Comparison of ENCODE assay signal across 17 mouse cellular contexts in the genomic region with DNA sequence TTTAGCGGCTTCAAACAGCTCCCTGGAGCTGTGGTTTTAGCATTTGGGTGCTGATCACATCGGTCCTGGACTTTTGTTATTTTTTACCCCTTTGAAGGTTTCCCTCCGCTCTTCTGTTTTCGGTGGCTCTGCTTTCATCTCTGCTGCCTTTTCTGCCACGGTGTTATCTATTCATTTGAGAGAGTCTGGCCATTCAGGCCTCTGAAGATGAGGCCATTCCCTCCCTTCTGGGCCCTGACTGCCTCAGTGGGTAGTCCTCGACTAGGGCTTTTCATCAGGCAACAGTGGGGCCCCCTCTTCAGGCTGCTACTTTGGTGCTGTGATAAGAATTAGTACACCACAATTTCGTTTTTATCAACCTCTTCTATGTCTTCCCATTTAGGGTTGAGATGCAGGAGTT.
DNase-seq lines count a peak whose midpoint lies in the region; ATAC-seq lines count a peak whose summit lies in the region.
"Had no signal": no experiment of that assay in that cellular context is flagged by ENCODE, and none has a peak within 500 bp of the region (broad histone marks: within the 10 kb centered on the region; RNA-seq: fewer than 3 reads in every experiment).

No protein-coding gene starts in this region.

- no peak for ATAC-seq in midbrain, embryonic 16.5 days
- ATAC-seq: forebrain, embryonic 15.5 days; forebrain, postnatal 0 days had no signal

- intact Hi-C loops in heart, postnatal 14 days (cut with DNase I) = no loop called here
- intact Hi-C loops in left cerebral cortex, postnatal 4 days (cut with DNase I) = no loop called here

- peaks cover 16% of the 10 kb centered on the region for H3K4me1 ChIP-seq in midbrain, embryonic 10.5 days
- peaks cover 3% of the 10 kb centered on the region; the same call in 1 of the 2 replicates for H3K4me1 ChIP-seq in midbrain, embryonic 16.5 days (ENCODE audit: control insufficient read depth, insufficient read depth, low read length)
- H3K4me1 ChIP-seq: embryonic facial prominence, embryonic 10.5 days; embryonic facial prominence, embryonic 12.5 days had no signal

- H3K4me3 ChIP-seq in midbrain, embryonic 10.5 days = no peak overlapping the region
- no peak overlapping the region for H3K4me3 ChIP-seq in midbrain, embryonic 16.5 days (ENCODE audit: low read depth, low read length)
- H3K4me3 ChIP-seq: embryonic facial prominence, embryonic 10.5 days; embryonic facial prominence, embryonic 12.5 days; forebrain, embryonic 15.5 days had no signal

- H3K9ac ChIP-seq in midbrain, embryonic 16.5 days (ENCODE audit: low read depth, low read length) = no peak overlapping the region
- H3K9ac ChIP-seq: embryonic facial prominence, embryonic 12.5 days; forebrain, embryonic 15.5 days; forebrain, postnatal 0 days had no signal

- H3K27me3 ChIP-seq in midbrain, embryonic 10.5 days (ENCODE audit: low read depth, poor library complexity, severe bottlenecking) = no peaks in the 10 kb centered on the region
- H3K27me3 ChIP-seq in midbrain, embryonic 16.5 days (ENCODE audit: control insufficient read depth, insufficient read depth, low read depth, low read length) = no peaks in the 10 kb centered on the region
- H3K27me3 ChIP-seq: embryonic facial prominence, embryonic 12.5 days; forebrain, embryonic 15.5 days had no signal

- peak overlapping the region; percentile 17; the same call in 1 of the 2 replicates for H3K27ac ChIP-seq in midbrain, embryonic 10.5 days (replicated peaks)
- no peak overlapping the region for H3K27ac ChIP-seq in midbrain, embryonic 16.5 days (ENCODE audit: low read length)
- H3K27ac ChIP-seq: embryonic facial prominence, embryonic 10.5 days; embryonic facial prominence, embryonic 12.5 days; forebrain, embryonic 15.5 days had no signal

- DNase-seq in heart, adult 11 months = peak; percentile 83
- no peak for DNase-seq in heart, postnatal 14 days
- no peak for DNase-seq in midbrain, embryonic 10.5 days (ENCODE audit: low spot score)
- no peak for DNase-seq in left cerebral cortex, postnatal 4 days
- DNase-seq: adrenal gland, adult 2 months; adrenal gland, postnatal 10 days; adrenal gland, postnatal 25 days; cerebellum, adult 11-12 months; cerebellum, adult 2 months; cerebellum, adult 9-10 months; cerebellum, postnatal 10 days; cerebellum, postnatal 25 days; forebrain, postnatal 0 days had no signal

- H3K36me3 ChIP-seq in midbrain, embryonic 10.5 days = no peaks in the 10 kb centered on the region
- no peaks in the 10 kb centered on the region for H3K36me3 ChIP-seq in midbrain, embryonic 16.5 days (ENCODE audit: control insufficient read depth, insufficient read depth, low read length)
- H3K36me3 ChIP-seq: embryonic facial prominence, embryonic 10.5 days; embryonic facial prominence, embryonic 12.5 days; forebrain, embryonic 15.5 days had no signal

- no peaks in the 10 kb centered on the region for H3K9me3 ChIP-seq in midbrain, embryonic 10.5 days (replicated peaks)
- no peaks in the 10 kb centered on the region for H3K9me3 ChIP-seq in midbrain, embryonic 16.5 days (replicated peaks; ENCODE audit: control insufficient read depth, low read length, poor library complexity, severe bottlenecking)
- H3K9me3 ChIP-seq: embryonic facial prominence, embryonic 10.5 days; embryonic facial prominence, embryonic 12.5 days; forebrain, embryonic 15.5 days had no signal

- WGBS in midbrain, embryonic 10.5 days = 29% methylated on average over 7 of the region's 7 CpGs
- WGBS in midbrain, embryonic 16.5 days = 31% methylated on average over 7 of the region's 7 CpGs

- H3K4me2 ChIP-seq in midbrain, embryonic 16.5 days (ENCODE audit: low read length) = no peak overlapping the region
- H3K4me2 ChIP-seq: embryonic facial prominence, embryonic 12.5 days; forebrain, embryonic 15.5 days had no signal
